9 mouse cellular contexts compared by ENCODE assay signal in the genomic region with DNA sequence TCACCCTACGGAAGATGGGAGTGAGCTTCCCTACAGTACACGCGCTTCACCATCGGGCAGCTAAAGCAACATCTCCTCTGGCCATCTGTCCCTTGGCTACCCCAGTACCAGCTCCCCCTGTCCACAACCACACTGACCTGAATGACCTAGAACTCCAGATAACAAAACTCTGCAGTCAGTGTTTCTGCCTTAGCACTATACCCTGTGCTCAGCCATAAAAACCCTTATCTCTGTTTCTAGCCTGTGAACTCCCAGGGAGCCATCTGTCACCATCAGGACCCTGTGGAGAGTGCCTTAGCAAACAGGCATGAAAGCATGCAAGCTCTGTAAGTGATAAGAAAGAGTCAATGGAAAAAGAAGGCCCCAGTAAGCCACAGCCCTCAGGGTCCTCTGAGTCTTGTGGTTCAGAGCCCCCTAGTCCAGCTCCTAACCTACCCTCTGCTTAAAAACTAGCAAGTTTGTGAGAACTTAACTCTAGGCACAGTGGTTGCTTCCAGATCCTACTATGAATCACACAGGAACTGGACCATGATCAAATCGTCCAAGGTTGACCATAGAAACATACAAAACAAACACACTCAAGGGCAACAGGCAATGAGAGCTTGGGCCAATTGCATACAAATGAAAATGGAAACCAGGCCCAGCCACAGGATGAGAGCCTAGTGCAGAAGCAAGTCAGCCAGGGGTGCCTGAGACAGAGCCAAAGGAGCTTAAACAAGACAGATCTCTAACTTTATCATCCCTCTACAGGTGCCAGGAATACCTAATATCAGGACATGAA. TPM values are rescaled to one million over a fixed set of nuclear protein-coding genes. Genes with fewer than 3 reads are reported as not detected.
A peak's percentile ranks its signal among the peaks of the same experiment; 100 is the strongest.
DNase-seq lines count a peak whose midpoint lies in the region; ATAC-seq and TF ChIP-seq lines count a peak whose summit lies in the region.
"Had no signal": no experiment of that assay in that cellular context is flagged by ENCODE, and none has a peak within 500 bp of the region (broad histone marks: within the 10 kb centered on the region; RNA-seq: fewer than 3 reads in every experiment).

No protein-coding gene starts in this region.

- no peaks in the 10 kb centered on the region for H3K9me3 ChIP-seq in embryonic facial prominence, embryonic 12.5 days
- no peaks in the 10 kb centered on the region for H3K9me3 ChIP-seq in hindbrain, embryonic 13.5 days
- no peaks in the 10 kb centered on the region for H3K9me3 ChIP-seq in liver, embryonic 16.5 days (replicated peaks; ENCODE audit: control insufficient read depth, low read length)
- no peaks in the 10 kb centered on the region for H3K9me3 ChIP-seq in forebrain, embryonic 13.5 days (replicated peaks)

- no peak overlapping the region for H3K9ac ChIP-seq in embryonic facial prominence, embryonic 12.5 days
- H3K9ac ChIP-seq in hindbrain, embryonic 13.5 days: no peak overlapping the region
- H3K9ac ChIP-seq in liver, embryonic 16.5 days (ENCODE audit: low read depth, low read length): no peak overlapping the region
- H3K9ac ChIP-seq in forebrain, embryonic 13.5 days: no peak overlapping the region

- peaks cover 44% of the 10 kb centered on the region for H3K4me1 ChIP-seq in embryonic facial prominence, embryonic 12.5 days
- peaks cover 32% of the 10 kb centered on the region for H3K4me1 ChIP-seq in hindbrain, embryonic 13.5 days (replicated peaks)
- peaks cover 27% of the 10 kb centered on the region for H3K4me1 ChIP-seq in liver, embryonic 16.5 days (ENCODE audit: control insufficient read depth, low read depth, low read length)
- H3K4me1 ChIP-seq in thymus, adult 2 months (replicated peaks; ENCODE audit: control insufficient read depth, insufficient read depth, low read length): no peaks in the 10 kb centered on the region; the same call in 1 of the 2 replicates
- H3K4me1 ChIP-seq in forebrain, embryonic 13.5 days: peaks cover 11% of the 10 kb centered on the region

- DNase-seq in adrenal gland, adult 2 months: peak; percentile 81
- DNase-seq in adrenal gland, postnatal 4 days (ENCODE audit: low spot score in 2 of 2): no peak
- no peak for DNase-seq in spleen, postnatal 4 days (ENCODE audit: low spot score in 2 of 2)
- no peak for DNase-seq in thymus, adult 2 months

- H3K36me3 ChIP-seq in embryonic facial prominence, embryonic 12.5 days: peaks cover 25% of the 10 kb centered on the region
- H3K36me3 ChIP-seq in hindbrain, embryonic 13.5 days: peaks cover 55% of the 10 kb centered on the region
- H3K36me3 ChIP-seq in liver, embryonic 16.5 days (ENCODE audit: control insufficient read depth, insufficient read depth): peaks cover 4% of the 10 kb centered on the region
- no peaks in the 10 kb centered on the region for H3K36me3 ChIP-seq in thymus, adult 2 months (ENCODE audit: control insufficient read depth, insufficient read depth, low read length)
- peaks cover 62% of the 10 kb centered on the region for H3K36me3 ChIP-seq in forebrain, embryonic 13.5 days (ENCODE audit: poor library complexity, severe bottlenecking)

- ATAC-seq in embryonic facial prominence, embryonic 12.5 days (ENCODE audit: insufficient number of reproducible peaks, insufficient read depth, low FRiP score, low TSS enrichment): no peak
- ATAC-seq in hindbrain, embryonic 13.5 days (ENCODE audit: low FRiP score): no peak
- ATAC-seq in liver, embryonic 16.5 days (ENCODE audit: low read depth): peak; percentile 83
- ATAC-seq in forebrain, embryonic 13.5 days: no peak

- 74% methylated on average over 5 of the region's 5 CpGs for WGBS in embryonic facial prominence, embryonic 12.5 days
- WGBS in hindbrain, embryonic 13.5 days: 89% methylated on average over 5 of the region's 5 CpGs
- 28% methylated on average over 5 of the region's 5 CpGs for WGBS in liver, embryonic 16.5 days (ENCODE audit: insufficient replicate concordance)
- 91% methylated on average over 5 of the region's 5 CpGs for WGBS in thymus, adult 2 months
- 93% methylated on average over 5 of the region's 5 CpGs for WGBS in forebrain, embryonic 13.5 days

- H3K4me2 ChIP-seq in embryonic facial prominence, embryonic 12.5 days (replicated peaks): no peak overlapping the region
- H3K4me2 ChIP-seq in hindbrain, embryonic 13.5 days: no peak overlapping the region
- no peak overlapping the region for H3K4me2 ChIP-seq in liver, embryonic 16.5 days (ENCODE audit: low read depth, low read length)
- H3K4me2 ChIP-seq in forebrain, embryonic 13.5 days: no peak overlapping the region

- H3K4me3 ChIP-seq in embryonic facial prominence, embryonic 12.5 days: no peak overlapping the region
- H3K4me3 ChIP-seq in hindbrain, embryonic 13.5 days: no peak overlapping the region
- H3K4me3 ChIP-seq in liver, embryonic 16.5 days (ENCODE audit: low read depth, low read length): no peak overlapping the region
- no peak overlapping the region for H3K4me3 ChIP-seq in thymus, adult 2 months (ENCODE audit: control insufficient read depth, insufficient read depth, low read length)
- no peak overlapping the region for H3K4me3 ChIP-seq in forebrain, embryonic 13.5 days

- no peak for TF ChIP-seq CTCF in thymus, adult 2 months (IDR thresholded peaks at IDR 0.05; ENCODE audit: borderline replicate concordance, control insufficient read depth, extremely low read depth, insufficient read depth, low read length, poor library complexity)

- no peak for TF ChIP-seq POLR2A in thymus, adult 2 months (IDR thresholded peaks at IDR 0.05; ENCODE audit: control insufficient read depth, extremely low read depth, insufficient read depth, low read length, poor library complexity)

- H3K27ac ChIP-seq in embryonic facial prominence, embryonic 12.5 days: peak overlapping the region; percentile 89
- peak overlapping the region; percentile 80 for H3K27ac ChIP-seq in hindbrain, embryonic 13.5 days
- H3K27ac ChIP-seq in liver, embryonic 16.5 days (ENCODE audit: low read length): peak overlapping the region; percentile 13; the same call in 1 of the 2 replicates
- H3K27ac ChIP-seq in thymus, adult 2 months (ENCODE audit: control insufficient read depth, insufficient read depth, low read length): no peak overlapping the region
- no peak overlapping the region for H3K27ac ChIP-seq in forebrain, embryonic 13.5 days

- H3K27me3 ChIP-seq in embryonic facial prominence, embryonic 12.5 days: no peaks in the 10 kb centered on the region
- H3K27me3 ChIP-seq in hindbrain, embryonic 13.5 days: no peaks in the 10 kb centered on the region
- H3K27me3 ChIP-seq in liver, embryonic 16.5 days (ENCODE audit: control insufficient read depth, insufficient read depth, low read depth, low read length): no peaks in the 10 kb centered on the region
- no peaks in the 10 kb centered on the region for H3K27me3 ChIP-seq in thymus, adult 2 months (ENCODE audit: control insufficient read depth, insufficient read depth, low read length)
- H3K27me3 ChIP-seq in forebrain, embryonic 13.5 days: no peaks in the 10 kb centered on the region

RNA-seq across cellular contexts. Expression of gene Igf2r, which starts 45.3 kb away (rescaled TPM):
- 10 to 100 TPM; 66.8 to 74.7 TPM for total RNA-seq in adrenal gland, adult 2 months (2021)
- 21.9 and 23.2 TPM in 2 replicates for polyA plus RNA-seq in adrenal gland, adult 2 months (2012; rRNA removed)
- 10 to 100 TPM; 76.4 to 82.0 TPM for total RNA-seq in adrenal gland, postnatal 4 days (2021)
- 37.1 and 38.1 TPM in 2 replicates for polyA plus RNA-seq in embryonic facial prominence, embryonic 12.5 days (2016; fragmentation: Nextera tagmentation; extraction: Ambion mirVana)
- polyA plus RNA-seq in hindbrain, embryonic 13.5 days (2015; fragmentation: Nextera tagmentation; extraction: Ambion mirVana): 12.3 and 12.5 TPM in 2 replicates
- 15.3 and 17.7 TPM in 2 replicates for polyA plus RNA-seq in liver, embryonic 16.5 days (2015; fragmentation: Nextera tagmentation; extraction: Ambion mirVana)
- polyA plus RNA-seq in thymus, adult 2 months (2012; rRNA removed): 27.7 and 31.8 TPM in 2 replicates
- 10.5 and 11.7 TPM in 2 replicates for polyA plus RNA-seq in forebrain, embryonic 13.5 days (2015; fragmentation: Nextera tagmentation; extraction: Ambion mirVana)

RNA-seq across cellular contexts. Expression of gene Slc22a1, which starts 48.5 kb away (rescaled TPM):
- 1 to 10 TPM in 1 of 2 experiments, not detected in 1; 1.7 TPM for total RNA-seq in adrenal gland, adult 2 months (2021)
- 0.11 and 0.29 TPM in 2 replicates for polyA plus RNA-seq in adrenal gland, adult 2 months (2012; rRNA removed)
- 10 to 100 TPM in 1 of 2 experiments, 1 to 10 TPM in 1; 4.5 to 17.4 TPM for total RNA-seq in adrenal gland, postnatal 4 days (2021)
- 0.08 and 0.42 TPM in 2 replicates for polyA plus RNA-seq in embryonic facial prominence, embryonic 12.5 days (2016; fragmentation: Nextera tagmentation; extraction: Ambion mirVana)
- not detected in 2 replicates for polyA plus RNA-seq in hindbrain, embryonic 13.5 days (2015; fragmentation: Nextera tagmentation; extraction: Ambion mirVana)
- not detected in 2 replicates for polyA plus RNA-seq in liver, embryonic 16.5 days (2015; fragmentation: Nextera tagmentation; extraction: Ambion mirVana)
- 0.80 and 1.1 TPM in 2 replicates for polyA plus RNA-seq in thymus, adult 2 months (2012; rRNA removed)
- not detected in 2 replicates for polyA plus RNA-seq in forebrain, embryonic 13.5 days (2015; fragmentation: Nextera tagmentation; extraction: Ambion mirVana)
- polyA plus RNA-seq: C2C12 had no signal

Comparison
In these comparisons a context has a peak if more than half of its experiments do, and no peak if none do; other contexts are left out.
1. H3K27ac ChIP-seq: peak in embryonic facial prominence, embryonic 12.5 days (single experiment), hindbrain, embryonic 13.5 days (single experiment) and liver, embryonic 16.5 days (single experiment); none in thymus, adult 2 months (single experiment) and forebrain, embryonic 13.5 days (single experiment).